Comparison of ENCODE assay signal across 8 mouse cellular contexts in the genomic region with DNA sequence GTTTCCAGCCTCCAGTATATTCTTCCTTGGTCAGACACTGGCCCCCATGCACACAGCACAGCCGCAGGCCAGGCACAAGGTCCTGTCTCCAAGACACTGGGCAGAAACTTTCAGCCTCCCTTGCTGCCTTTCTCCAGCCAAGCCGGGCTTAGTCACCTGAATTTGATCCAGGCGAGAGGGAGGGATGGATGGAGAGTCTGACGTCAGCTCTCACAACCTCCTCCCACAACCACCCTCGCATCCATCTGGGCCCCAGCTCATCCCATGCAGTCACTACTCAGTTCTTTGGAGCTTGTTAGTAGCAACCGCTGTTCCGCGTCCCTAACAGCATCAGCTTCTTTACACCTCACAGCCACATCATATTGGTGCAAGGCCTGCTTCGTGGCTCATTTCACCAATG. TPM values are rescaled to one million over a fixed set of nuclear protein-coding genes. Genes with fewer than 3 reads are reported as not detected.
DNase-seq lines count a peak whose midpoint lies in the region; ATAC-seq and TF ChIP-seq lines count a peak whose summit lies in the region.

No protein-coding gene starts in this region.

- ATAC-seq in embryonic facial prominence, embryonic 14.5 days (ENCODE audit: low read depth): no peak; the same call in 1 of the 2 replicates
- no peak for ATAC-seq in megakaryocyte, adult 5-6 weeks (ENCODE audit: poor library complexity, severe bottlenecking)
- ATAC-seq in forebrain, postnatal 0 days: no peak

- H3K9me3 ChIP-seq in embryonic facial prominence, embryonic 14.5 days (ENCODE audit: control insufficient read depth, low read length): no peaks in the 10 kb centered on the region
- H3K9me3 ChIP-seq in forebrain, postnatal 0 days (ENCODE audit: low read length): no peaks in the 10 kb centered on the region

- H3K9ac ChIP-seq in embryonic facial prominence, embryonic 14.5 days (ENCODE audit: low read depth, low read length): no peak overlapping the region
- H3K9ac ChIP-seq in forebrain, postnatal 0 days: no peak overlapping the region

- 45% methylated on average over 8 of the region's 9 CpGs for WGBS in embryonic facial prominence, embryonic 14.5 days
- WGBS in forebrain, postnatal 0 days: 48% methylated on average over 9 of the region's 9 CpGs

- H3K27ac ChIP-seq in embryonic facial prominence, embryonic 14.5 days (replicated peaks; ENCODE audit: low read depth, low read length): no peak overlapping the region; the same call in 1 of the 2 replicates
- peak overlapping the region; percentile 98 for H3K27ac ChIP-seq in layer of hippocampus, adult 2 months
- H3K27ac ChIP-seq in forebrain, postnatal 0 days (ENCODE audit: low read depth, low read length): no peak overlapping the region

- no peak overlapping the region for H3K4me3 ChIP-seq in embryonic facial prominence, embryonic 14.5 days (ENCODE audit: low read depth, low read length)
- peak overlapping the region; percentile 96 for H3K4me3 ChIP-seq in layer of hippocampus, adult 2 months
- no peak overlapping the region for H3K4me3 ChIP-seq in forebrain, postnatal 0 days (ENCODE audit: low read depth, low read length)

- H3K27me3 ChIP-seq in embryonic facial prominence, embryonic 14.5 days (replicated peaks; ENCODE audit: control insufficient read depth, insufficient read depth, low read length): peaks cover 13% of the 10 kb centered on the region
- H3K27me3 ChIP-seq in forebrain, postnatal 0 days (ENCODE audit: insufficient read depth, low read length): no peaks in the 10 kb centered on the region

- H3K36me3 ChIP-seq in embryonic facial prominence, embryonic 14.5 days (ENCODE audit: control insufficient read depth, insufficient read depth, low read length): no peaks in the 10 kb centered on the region
- peaks cover 18% of the 10 kb centered on the region; the same call in 1 of the 2 replicates for H3K36me3 ChIP-seq in forebrain, postnatal 0 days (ENCODE audit: insufficient read depth)

- DNase-seq in ovary, postnatal 36 days (ENCODE audit: low spot score): peak; percentile 20
- no peak for DNase-seq in ovary, postnatal 10 days (ENCODE audit: low spot score)
- DNase-seq in embryonic facial prominence, embryonic 14.5 days (ENCODE audit: low spot score): peak; percentile 59
- DNase-seq in layer of hippocampus, adult 2 months (ENCODE audit: low spot score in 2 of 2): peak; percentile 86 to 92
- peak; percentile 77 to 84 for DNase-seq in right cerebral cortex, postnatal 10 days (ENCODE audit: low spot score in 2 of 2)
- DNase-seq in retina, embryonic 14.5 days (ENCODE audit: low spot score): no peak
- no peak for DNase-seq in forebrain, postnatal 0 days

- TF ChIP-seq CTCF in layer of hippocampus, adult 2 months (conservative IDR thresholded peaks at IDR 0.05): no peak
- no peak for TF ChIP-seq CTCF in forebrain, postnatal 0 days (IDR thresholded peaks at IDR 0.05; ENCODE audit: low read depth)

- H3K4me1 ChIP-seq in embryonic facial prominence, embryonic 14.5 days (ENCODE audit: control insufficient read depth, insufficient read depth, low read length): no peaks in the 10 kb centered on the region
- peaks cover 4% of the 10 kb centered on the region; the same call in 1 of the 2 replicates for H3K4me1 ChIP-seq in forebrain, postnatal 0 days (ENCODE audit: insufficient read depth)

- H3K4me2 ChIP-seq in embryonic facial prominence, embryonic 14.5 days (ENCODE audit: low read depth, low read length): no peak overlapping the region
- H3K4me2 ChIP-seq in forebrain, postnatal 0 days (ENCODE audit: low read depth): no peak overlapping the region

RNA-seq across cellular contexts. Expression of gene Camkk1, which starts 4.3 kb away (rescaled TPM):
- polyA plus RNA-seq in embryonic facial prominence, embryonic 14.5 days (2014; fragmentation: Nextera tagmentation; extraction: Ambion mirVana): 6.0 TPM in 2 replicates
- 100 to 1,000 TPM; 173 to 177 TPM for total RNA-seq in layer of hippocampus, adult 2 months (2021)
- total RNA-seq in megakaryocyte, adult 5-6 weeks (2015): 0.23 and 0.51 TPM in 2 replicates
- total RNA-seq in megakaryocyte, adult 5-6 weeks (2017): 0.94 and 1.2 TPM in 2 replicates
- total RNA-seq in forebrain, postnatal 0 days (2014; rRNA removed): 24.2 and 26.3 TPM in 2 replicates
- polyA plus RNA-seq in forebrain, postnatal 0 days (2015; fragmentation: Nextera tagmentation; extraction: Ambion mirVana): 22.9 and 25.1 TPM in 2 replicates

RNA-seq across cellular contexts. Expression of gene P2rx1, which starts 24.2 kb away (rescaled TPM):
- 2.3 and 3.0 TPM in 2 replicates for polyA plus RNA-seq in embryonic facial prominence, embryonic 14.5 days (2014; fragmentation: Nextera tagmentation; extraction: Ambion mirVana)
- under 1 TPM; 0.15 to 0.44 TPM for total RNA-seq in layer of hippocampus, adult 2 months (2021)
- 15.8 and 16.4 TPM in 2 replicates for total RNA-seq in megakaryocyte, adult 5-6 weeks (2015)
- total RNA-seq in megakaryocyte, adult 5-6 weeks (2017): 9.8 and 10.4 TPM in 2 replicates
- 0.08 and 2.0 TPM in 2 replicates for total RNA-seq in forebrain, postnatal 0 days (2014; rRNA removed)
- 0.19 and 0.25 TPM in 2 replicates for polyA plus RNA-seq in forebrain, postnatal 0 days (2015; fragmentation: Nextera tagmentation; extraction: Ambion mirVana)

RNA-seq across cellular contexts. Expression of gene Ncbp3, which starts 24.5 kb away (rescaled TPM):
- 9.2 and 9.5 TPM in 2 replicates for polyA plus RNA-seq in embryonic facial prominence, embryonic 14.5 days (2014; fragmentation: Nextera tagmentation; extraction: Ambion mirVana)
- 10 to 100 TPM; 10.6 to 11.8 TPM for total RNA-seq in layer of hippocampus, adult 2 months (2021)
- total RNA-seq in megakaryocyte, adult 5-6 weeks (2015): 8.1 and 8.9 TPM in 2 replicates
- total RNA-seq in megakaryocyte, adult 5-6 weeks (2017): 11.4 and 12.3 TPM in 2 replicates
- total RNA-seq in forebrain, postnatal 0 days (2014; rRNA removed): 8.5 and 11.0 TPM in 2 replicates
- polyA plus RNA-seq in forebrain, postnatal 0 days (2015; fragmentation: Nextera tagmentation; extraction: Ambion mirVana): 3.6 and 6.1 TPM in 2 replicates

Comparison
In these comparisons a context has a peak if more than half of its experiments do, and no peak if none do; other contexts are left out.
1. DNase-seq: peak in ovary, postnatal 36 days (single experiment), embryonic facial prominence, embryonic 14.5 days (single experiment), layer of hippocampus, adult 2 months (2 of 2) and right cerebral cortex, postnatal 10 days (2 of 2); none in ovary, postnatal 10 days (single experiment), retina, embryonic 14.5 days (single experiment) and forebrain, postnatal 0 days (single experiment).
2. RNA of gene Camkk1, which starts 4.3 kb away (total RNA-seq): 173 to 177 TPM in layer of hippocampus, adult 2 months and 24.2 to 26.3 TPM in forebrain, postnatal 0 days; 0.23 to 1.2 TPM in megakaryocyte, adult 5-6 weeks; every median in the first group is over 10 times any median in the second.